Comparison of ENCODE assay signal across 10 mouse cellular contexts in genomic region chr2:25430395-25431233, GRCm38 (mm10). TPM values are rescaled to one million over a fixed set of nuclear protein-coding genes. Genes with fewer than 3 reads are reported as not detected.
DNase-seq lines count a peak whose midpoint lies in the region; ATAC-seq and TF ChIP-seq lines count a peak whose summit lies in the region.
"Had no signal": no experiment of that assay in that cellular context is flagged by ENCODE, and none has a peak within 500 bp of the region (broad histone marks: within the 10 kb centered on the region; RNA-seq: fewer than 3 reads in every experiment).

No protein-coding gene starts in this region.

- intact Hi-C loops in heart, adult 2 months (cut with DNase I): loop anchor here (2.0 kb wide), 1 partner anchor 30 kb away; the partner anchor contains the start of gene Paxx

- no peak for TF ChIP-seq EP300 in liver, postnatal 0 days (IDR thresholded peaks at IDR 0.05; ENCODE audit: low read depth)
- TF ChIP-seq EP300 in heart, adult 2 months (IDR thresholded peaks at IDR 0.05; ENCODE audit: insufficient read depth, low read depth, low read length): no peak

- ATAC-seq in liver, postnatal 0 days: no peak
- no peak for ATAC-seq in forebrain, postnatal 0 days
- ATAC-seq in kidney, embryonic 16.5 days (ENCODE audit: low FRiP score, low TSS enrichment): peak; percentile 72
- no peak for ATAC-seq in neural tube, embryonic 13.5 days (ENCODE audit: low read depth)

- DNase-seq in liver: peak; percentile 2
- no peak for DNase-seq in liver, postnatal 0 days
- DNase-seq in forebrain, postnatal 0 days: no peak
- DNase-seq in lung, postnatal 4 days: no peak
- DNase-seq in adrenal gland, postnatal 14 days: no peak
- no peak for DNase-seq in heart, adult 2 months
- DNase-seq: gastrocnemius, postnatal 25 days had no signal

- no peak for TF ChIP-seq POLR2A in heart, adult 2 months (IDR thresholded peaks at IDR 0.05; ENCODE audit: insufficient read depth, low read depth, low read length)

- H3K4me3 ChIP-seq in liver, postnatal 0 days (ENCODE audit: low read depth, low read length): no peak overlapping the region
- H3K4me3 ChIP-seq in forebrain, postnatal 0 days (ENCODE audit: low read depth, low read length): no peak overlapping the region
- no peak overlapping the region for H3K4me3 ChIP-seq in kidney, embryonic 16.5 days (ENCODE audit: low read length)
- no peak overlapping the region for H3K4me3 ChIP-seq in neural tube, embryonic 13.5 days
- no peak overlapping the region for H3K4me3 ChIP-seq in heart, adult 2 months

- H3K27me3 ChIP-seq in liver, postnatal 0 days (ENCODE audit: insufficient read depth, low read length): peaks cover 3% of the 10 kb centered on the region; the same call in 1 of the 2 replicates
- H3K27me3 ChIP-seq in forebrain, postnatal 0 days (ENCODE audit: insufficient read depth, low read length): no peaks in the 10 kb centered on the region; the same call in 1 of the 2 replicates
- H3K27me3 ChIP-seq in kidney, embryonic 16.5 days (ENCODE audit: insufficient read depth, low read length): peaks cover 6% of the 10 kb centered on the region; the same call in 1 of the 2 replicates
- peaks cover 11% of the 10 kb centered on the region for H3K27me3 ChIP-seq in neural tube, embryonic 13.5 days
- H3K27me3 ChIP-seq in heart, adult 2 months (ENCODE audit: control insufficient read depth, insufficient read depth, low read length): no peaks in the 10 kb centered on the region

- H3K79me2 ChIP-seq in heart, adult 2 months (replicated peaks; ENCODE audit: control insufficient read depth, insufficient read depth, low read length): no peaks in the 10 kb centered on the region

- peaks cover 9% of the 10 kb centered on the region; the same call in 1 of the 2 replicates for H3K4me1 ChIP-seq in liver, postnatal 0 days (ENCODE audit: insufficient read depth)
- peaks cover 4% of the 10 kb centered on the region for H3K4me1 ChIP-seq in forebrain, postnatal 0 days (ENCODE audit: insufficient read depth)
- H3K4me1 ChIP-seq in kidney, embryonic 16.5 days (ENCODE audit: insufficient read depth, low read length): peaks cover 32% of the 10 kb centered on the region
- H3K4me1 ChIP-seq in neural tube, embryonic 13.5 days (replicated peaks): peaks cover 36% of the 10 kb centered on the region
- H3K4me1 ChIP-seq in heart, adult 2 months (ENCODE audit: control insufficient read depth, insufficient read depth, low read length): no peaks in the 10 kb centered on the region; the same call in 1 of the 2 replicates

- H3K36me3 ChIP-seq in liver, postnatal 0 days (replicated peaks; ENCODE audit: insufficient read depth, low read length): no peaks in the 10 kb centered on the region
- peaks cover 27% of the 10 kb centered on the region for H3K36me3 ChIP-seq in forebrain, postnatal 0 days (ENCODE audit: insufficient read depth)
- no peaks in the 10 kb centered on the region for H3K36me3 ChIP-seq in kidney, embryonic 16.5 days (ENCODE audit: insufficient read depth, low read length)
- peaks cover 30% of the 10 kb centered on the region for H3K36me3 ChIP-seq in neural tube, embryonic 13.5 days
- H3K36me3 ChIP-seq in heart, adult 2 months (ENCODE audit: control insufficient read depth, insufficient read depth, low read length): no peaks in the 10 kb centered on the region

- H3K9ac ChIP-seq in liver, postnatal 0 days (replicated peaks): no peak overlapping the region
- H3K9ac ChIP-seq in forebrain, postnatal 0 days: no peak overlapping the region; the same call in 1 of the 2 replicates
- H3K9ac ChIP-seq in kidney, embryonic 16.5 days (replicated peaks; ENCODE audit: low read length): peak overlapping the region; percentile 29
- peak overlapping the region; percentile 86 for H3K9ac ChIP-seq in neural tube, embryonic 13.5 days
- no peak overlapping the region for H3K9ac ChIP-seq in heart, adult 2 months (ENCODE audit: low read depth, low read length)

- WGBS in liver, postnatal 0 days (ENCODE audit: insufficient replicate concordance): 83% methylated on average over 17 of the region's 17 CpGs
- 62% methylated on average over 17 of the region's 17 CpGs for WGBS in forebrain, postnatal 0 days
- WGBS in kidney, embryonic 16.5 days: 45% methylated on average over 17 of the region's 17 CpGs
- 61% methylated on average over 17 of the region's 17 CpGs for WGBS in neural tube, embryonic 13.5 days
- WGBS in heart, adult 2 months: 87% methylated on average over 17 of the region's 17 CpGs

- H3K27ac ChIP-seq in liver, postnatal 0 days (ENCODE audit: low read depth): no peak overlapping the region
- no peak overlapping the region for H3K27ac ChIP-seq in forebrain, postnatal 0 days (ENCODE audit: low read depth, low read length)
- peak overlapping the region; percentile 45; the same call in 1 of the 2 replicates for H3K27ac ChIP-seq in kidney, embryonic 16.5 days (ENCODE audit: low read length)
- peak overlapping the region; percentile 43 for H3K27ac ChIP-seq in neural tube, embryonic 13.5 days (replicated peaks)
- H3K27ac ChIP-seq in heart, adult 2 months: no peak overlapping the region

- no peaks in the 10 kb centered on the region for H3K9me3 ChIP-seq in liver, postnatal 0 days (ENCODE audit: low read length)
- H3K9me3 ChIP-seq in forebrain, postnatal 0 days (ENCODE audit: low read length): no peaks in the 10 kb centered on the region
- H3K9me3 ChIP-seq in kidney, embryonic 16.5 days (ENCODE audit: low read length): no peaks in the 10 kb centered on the region
- H3K9me3 ChIP-seq in neural tube, embryonic 13.5 days: no peaks in the 10 kb centered on the region

- H3K4me2 ChIP-seq in liver, postnatal 0 days (ENCODE audit: low read depth, low read length): no peak overlapping the region
- 0 out of 2 replicates have a peak overlapping the region, but pooled peaks have one; percentile 80 for H3K4me2 ChIP-seq in forebrain, postnatal 0 days (ENCODE audit: low read depth)
- peak overlapping the region; percentile 17 for H3K4me2 ChIP-seq in kidney, embryonic 16.5 days (replicated peaks; ENCODE audit: low read depth, low read length)
- H3K4me2 ChIP-seq in neural tube, embryonic 13.5 days: peak overlapping the region; percentile 74

- no peak for TF ChIP-seq CTCF in liver, postnatal 0 days (IDR thresholded peaks at IDR 0.05; ENCODE audit: low read depth)
- no peak for TF ChIP-seq CTCF in forebrain, postnatal 0 days (IDR thresholded peaks at IDR 0.05; ENCODE audit: low read depth)
- TF ChIP-seq CTCF in heart, adult 2 months (IDR thresholded peaks at IDR 0.05): no peak

RNA-seq across cellular contexts. Expression of gene Abca2, which starts 2.1 kb away (rescaled TPM):
- polyA plus RNA-seq in liver, postnatal 0 days (2015; fragmentation: Nextera tagmentation; extraction: Ambion mirVana): 0.71 and 0.87 TPM in 2 replicates
- 51.5 and 67.4 TPM in 2 replicates for total RNA-seq in forebrain, postnatal 0 days (2014; rRNA removed)
- 8.8 and 10.5 TPM in 2 replicates for polyA plus RNA-seq in forebrain, postnatal 0 days (2015; fragmentation: Nextera tagmentation; extraction: Ambion mirVana)
- polyA plus RNA-seq in kidney, embryonic 16.5 days (2015; fragmentation: Nextera tagmentation; extraction: Ambion mirVana): 12.7 and 14.3 TPM in 2 replicates
- polyA plus RNA-seq in neural tube, embryonic 13.5 days (2015; fragmentation: Nextera tagmentation; extraction: Ambion mirVana): 9.8 and 10.2 TPM in 2 replicates
- 29.3 and 30.1 TPM in 2 replicates for total RNA-seq in adrenal gland, postnatal 14 days (2021)
- total RNA-seq in heart, adult 2 months (2021): 10 to 100 TPM; 36.1 to 41.1 TPM
- polyA plus RNA-seq in heart, adult 2 months (2012; rRNA removed): 43.4 and 44.2 TPM in 2 replicates

RNA-seq across cellular contexts. Expression of gene Fut7, which starts 7.5 kb away (rescaled TPM):
- polyA plus RNA-seq in liver, postnatal 0 days (2015; fragmentation: Nextera tagmentation; extraction: Ambion mirVana): 0.78 and 0.97 TPM in 2 replicates
- total RNA-seq in forebrain, postnatal 0 days (2014; rRNA removed): 1.3 TPM in 1 of 2 replicates, not detected in the other
- 0.17 and 0.23 TPM in 2 replicates for polyA plus RNA-seq in forebrain, postnatal 0 days (2015; fragmentation: Nextera tagmentation; extraction: Ambion mirVana)
- not detected in 2 replicates for polyA plus RNA-seq in kidney, embryonic 16.5 days (2015; fragmentation: Nextera tagmentation; extraction: Ambion mirVana)
- 0.18 TPM in 1 of 2 replicates, not detected in the other for polyA plus RNA-seq in neural tube, embryonic 13.5 days (2015; fragmentation: Nextera tagmentation; extraction: Ambion mirVana)
- total RNA-seq in adrenal gland, postnatal 14 days (2021): 4.7 TPM in 1 of 2 replicates, not detected in the other
- under 1 TPM in 1 of 2 experiments, not detected in 1; 0.11 TPM for total RNA-seq in heart, adult 2 months (2021)
- polyA plus RNA-seq in heart, adult 2 months (2012; rRNA removed): 0.43 TPM in 1 of 2 replicates, not detected in the other
- total RNA-seq: gastrocnemius, postnatal 25 days had no signal

RNA-seq across cellular contexts. Expression of gene Clic3, which starts 26.0 kb away (rescaled TPM):
- 0.77 and 1.4 TPM in 2 replicates for polyA plus RNA-seq in liver, postnatal 0 days (2015; fragmentation: Nextera tagmentation; extraction: Ambion mirVana)
- total RNA-seq in forebrain, postnatal 0 days (2014; rRNA removed): 0.48 TPM in 1 of 2 replicates, not detected in the other
- 2.5 and 3.6 TPM in 2 replicates for polyA plus RNA-seq in forebrain, postnatal 0 days (2015; fragmentation: Nextera tagmentation; extraction: Ambion mirVana)
- 3.9 and 8.5 TPM in 2 replicates for polyA plus RNA-seq in kidney, embryonic 16.5 days (2015; fragmentation: Nextera tagmentation; extraction: Ambion mirVana)
- polyA plus RNA-seq in neural tube, embryonic 13.5 days (2015; fragmentation: Nextera tagmentation; extraction: Ambion mirVana): 2.8 and 3.2 TPM in 2 replicates
- 0.74 and 1.0 TPM in 2 replicates for total RNA-seq in adrenal gland, postnatal 14 days (2021)
- 1 to 10 TPM; 1.4 to 1.8 TPM for total RNA-seq in heart, adult 2 months (2021)
- 4.8 and 7.4 TPM in 2 replicates for polyA plus RNA-seq in heart, adult 2 months (2012; rRNA removed)

RNA-seq across cellular contexts. Expression of gene Paxx, which starts 30.3 kb away (rescaled TPM):
- 14.7 and 17.1 TPM in 2 replicates for polyA plus RNA-seq in liver, postnatal 0 days (2015; fragmentation: Nextera tagmentation; extraction: Ambion mirVana)
- total RNA-seq in forebrain, postnatal 0 days (2014; rRNA removed): 154 and 164 TPM in 2 replicates
- 151 and 154 TPM in 2 replicates for polyA plus RNA-seq in forebrain, postnatal 0 days (2015; fragmentation: Nextera tagmentation; extraction: Ambion mirVana)
- 33.8 and 35.9 TPM in 2 replicates for polyA plus RNA-seq in kidney, embryonic 16.5 days (2015; fragmentation: Nextera tagmentation; extraction: Ambion mirVana)
- 85.1 and 97.1 TPM in 2 replicates for polyA plus RNA-seq in neural tube, embryonic 13.5 days (2015; fragmentation: Nextera tagmentation; extraction: Ambion mirVana)
- 36.2 and 42.6 TPM in 2 replicates for total RNA-seq in adrenal gland, postnatal 14 days (2021)
- 10 to 100 TPM; 17.7 to 20.6 TPM for total RNA-seq in heart, adult 2 months (2021)
- polyA plus RNA-seq in heart, adult 2 months (2012; rRNA removed): 32.8 and 36.8 TPM in 2 replicates

RNA-seq across cellular contexts. Expression of gene Npdc1, which starts 31.5 kb away (rescaled TPM):
- polyA plus RNA-seq in liver, postnatal 0 days (2015; fragmentation: Nextera tagmentation; extraction: Ambion mirVana): 5.2 and 5.4 TPM in 2 replicates
- total RNA-seq in forebrain, postnatal 0 days (2014; rRNA removed): 179 and 188 TPM in 2 replicates
- polyA plus RNA-seq in forebrain, postnatal 0 days (2015; fragmentation: Nextera tagmentation; extraction: Ambion mirVana): 413 and 442 TPM in 2 replicates
- polyA plus RNA-seq in kidney, embryonic 16.5 days (2015; fragmentation: Nextera tagmentation; extraction: Ambion mirVana): 52.4 and 58.3 TPM in 2 replicates
- polyA plus RNA-seq in neural tube, embryonic 13.5 days (2015; fragmentation: Nextera tagmentation; extraction: Ambion mirVana): 359 and 403 TPM in 2 replicates
- total RNA-seq in adrenal gland, postnatal 14 days (2021): 77.2 and 90.9 TPM in 2 replicates
- total RNA-seq in heart, adult 2 months (2021): 10 to 100 TPM; 21.3 to 30.4 TPM
- polyA plus RNA-seq in heart, adult 2 months (2012; rRNA removed): 47.8 and 52.2 TPM in 2 replicates
- total RNA-seq: MEL had no signal

Comparison
In these comparisons a context has a peak if more than half of its experiments do, and no peak if none do; other contexts are left out.
1. H3K27ac ChIP-seq: peak in kidney, embryonic 16.5 days (single experiment) and neural tube, embryonic 13.5 days (single experiment); none in liver, postnatal 0 days (single experiment), forebrain, postnatal 0 days (single experiment) and heart, adult 2 months (single experiment).
2. H3K9ac ChIP-seq: peak in kidney, embryonic 16.5 days (single experiment) and neural tube, embryonic 13.5 days (single experiment); none in liver, postnatal 0 days (single experiment), forebrain, postnatal 0 days (single experiment) and heart, adult 2 months (single experiment).